Mouse (Mus musculus) heart, postnatal 0 days (tissue): ENCODE measurements around the gene St6gal1. TPM values are rescaled to one million over a fixed set of nuclear protein-coding genes. Genes with fewer than 3 reads are reported as not detected.

Experiments used
- ATAC-seq: fragments of 200-750 bp; cut with Nextera tagmentation; 2 replicates; pipeline ENCODE4 v1.8.0; 2017; ENCODE audit warnings: low read depth, moderate number of reproducible peaks, moderate library complexity; ENCODE audit not compliant: insufficient read depth
- DNase-seq: peaks from one replicate; pipeline ENCODE4 v3.0.0-alpha.2; 2016; ENCODE audit warnings: low spot score
- H3K27ac ChIP-seq: fragments of 300-500 bp; sonication (generic); 2 replicates; pipeline ENCODE4 v1.5.1; 2014; ENCODE audit warnings: low read depth, mild to moderate bottlenecking
- H3K27me3 ChIP-seq: fragments of 300-500 bp; sonication (generic); 2 replicates; pipeline ENCODE4 v1.6.1; 2014; ENCODE audit warnings: low read length, mixed read lengths; ENCODE audit not compliant: control insufficient read depth, insufficient read depth
- H3K36me3 ChIP-seq: fragments of 300-500 bp; sonication (generic); replicated peaks from 2 replicates; pipeline ENCODE4 v1.6.1; 2014; ENCODE audit warnings: low read length, mixed read lengths; ENCODE audit not compliant: control insufficient read depth, insufficient read depth
- H3K4me1 ChIP-seq: fragments of 300-500 bp; sonication (generic); 2 replicates; pipeline ENCODE4 v1.6.1; 2014; ENCODE audit warnings: antibody characterized with exemption; ENCODE audit not compliant: control insufficient read depth, insufficient read depth
- H3K4me2 ChIP-seq: fragments of 300-500 bp; sonication (generic); 2 replicates; pipeline ENCODE4 v1.6.1; 2014; ENCODE audit warnings: low read depth, mild to moderate bottlenecking, low read length, moderate library complexity
- H3K4me3 ChIP-seq: fragments of 300-500 bp; sonication (generic); 2 replicates; pipeline ENCODE4 v1.5.1; 2014; ENCODE audit warnings: low read depth, low read length
- H3K9ac ChIP-seq: fragments of 300-500 bp; sonication (generic); replicated peaks from 2 replicates; pipeline ENCODE4 v1.6.1; 2014; ENCODE audit warnings: low read depth, low read length, mixed read lengths
- H3K9me3 ChIP-seq: fragments of 300-500 bp; sonication (generic); replicated peaks from 2 replicates; pipeline ENCODE4 v1.6.1; 2016; ENCODE audit warnings: low read length; ENCODE audit not compliant: control insufficient read depth
- CTCF ChIP-seq: IDR thresholded peaks from 2 replicates; pipeline ENCODE4 v1.5.1; 2016; ENCODE audit warnings: antibody characterized with exemption, control low read depth, low read depth
- EP300 ChIP-seq: IDR thresholded peaks from 2 replicates; pipeline ENCODE4 v1.6.1; 2016; ENCODE audit warnings: antibody characterized with exemption, low read depth
- WGBS: fragments of 180-500 bp; shearing (Covaris S2); extraction: QIAGEN DNeasy Blood & Tissue Kit; methylation state at CpG from one replicate; pipeline ENCODE4 v1.1.7; 2014; 5-methylcytosine and 5-hydroxymethylcytosine counted together
- polyA plus RNA-seq: library from polyadenylated mRNA; unstranded; fragments of >200 nt; fragmentation: Nextera tagmentation; extraction: Ambion mirVana; gene quantifications from 2 replicates; pipeline ENCODE4 v1.2.1, GENCODE M21; 2015
- total RNA-seq: library from RNA; depleted of rRNA; stranded (reverse); fragments of >200 nt; gene quantifications from 2 replicates; pipeline ENCODE4 v1.2.3, GENCODE M21; 2014; ENCODE audit warnings: low replicate concordance

The St6gal1 gene
- total and polyA plus RNA-seq, 2 experiments from 2014 or later, result 10.0 to 23.5 TPM

DNA sequence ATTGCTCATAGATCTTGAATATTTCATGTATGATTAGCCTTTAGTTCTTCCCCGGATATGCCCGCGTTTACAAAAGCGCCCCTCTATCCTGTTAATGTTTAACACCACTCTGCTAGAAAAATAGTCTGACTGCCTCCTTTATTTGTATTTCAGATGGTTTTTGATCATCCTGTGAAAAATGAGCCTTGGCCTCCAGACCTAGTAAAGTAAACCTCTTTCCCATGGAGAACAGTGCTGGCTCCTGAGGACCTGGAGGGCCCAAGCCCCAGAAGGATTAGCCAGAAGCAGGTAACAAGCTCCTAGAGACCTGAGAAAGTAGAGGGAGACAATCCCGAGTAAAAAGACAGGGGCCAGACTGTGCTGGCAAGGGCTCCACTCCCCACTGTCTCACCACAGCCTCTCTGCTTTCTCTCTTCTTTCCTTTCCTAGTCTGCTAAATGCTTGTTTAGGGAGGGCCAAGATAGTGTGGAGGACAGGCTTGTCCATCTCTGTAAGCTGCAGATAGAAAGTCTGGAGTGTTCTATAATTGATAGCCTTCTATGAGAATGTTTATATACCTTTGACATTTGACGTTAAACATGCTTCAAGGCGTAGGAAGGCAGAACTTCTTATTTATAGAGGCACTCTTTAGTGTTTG lies 93.0 kb downstream of the St6gal1 start:
- Histone ChIP-seq H3K27ac (no peak overlapping the region), H3K4me1 (no peaks in the 10 kb centered on the region), H3K4me2 (no peak overlapping the region), H3K4me3 (no peak overlapping the region), H3K36me3 (0 out of 2 replicates have a peak, but pooled peaks cover 11% of the 10 kb centered on the region), H3K9me3 (no peaks in the 10 kb centered on the region), H3K27me3 (no peaks in the 10 kb centered on the region), H3K9ac (no peak overlapping the region)
- TF ChIP-seq EP300 (no peak), CTCF (no peak)
- DNase-seq (no peak), ATAC-seq (no peak)
- WGBS, result 66% methylated on average over 7 of the region's 7 CpGs

DNA sequence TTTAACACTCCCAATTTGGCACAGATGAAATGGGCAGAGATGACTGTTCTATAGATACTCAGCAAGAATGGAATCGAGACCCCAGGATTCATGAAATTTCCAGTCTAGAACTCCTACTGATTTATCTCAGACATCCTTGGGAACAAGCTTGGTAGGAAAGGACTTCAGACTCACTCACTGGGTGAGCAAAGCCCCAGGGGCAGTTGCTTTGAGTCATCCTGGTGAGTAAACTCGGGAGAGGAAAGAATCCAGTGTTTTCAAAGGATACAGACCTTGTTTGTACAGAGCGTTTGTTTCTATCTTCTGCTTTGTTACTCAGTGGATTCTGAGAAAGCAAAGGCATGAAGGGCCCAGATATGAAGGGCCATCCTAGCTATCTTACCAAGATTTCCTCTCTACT lies 95.5 kb downstream of the St6gal1 start:
- H3K4me3 ChIP-seq, result no peak overlapping the region
- no peak overlapping the region for H3K4me2 ChIP-seq
- 0 out of 2 replicates have a peak, but pooled peaks cover 11% of the 10 kb centered on the region for H3K36me3 ChIP-seq
- ATAC-seq (no peak), DNase-seq (no peak)
- no peaks in the 10 kb centered on the region for H3K4me1 ChIP-seq
- no peak for TF ChIP-seq EP300
- TF ChIP-seq CTCF, result no peak
- 65% methylated on average over 3 of the region's 3 CpGs for WGBS
- H3K27me3 ChIP-seq, result no peaks in the 10 kb centered on the region
- H3K27ac ChIP-seq, result no peak overlapping the region
- no peaks in the 10 kb centered on the region for H3K9me3 ChIP-seq
- no peak overlapping the region for H3K9ac ChIP-seq

DNA sequence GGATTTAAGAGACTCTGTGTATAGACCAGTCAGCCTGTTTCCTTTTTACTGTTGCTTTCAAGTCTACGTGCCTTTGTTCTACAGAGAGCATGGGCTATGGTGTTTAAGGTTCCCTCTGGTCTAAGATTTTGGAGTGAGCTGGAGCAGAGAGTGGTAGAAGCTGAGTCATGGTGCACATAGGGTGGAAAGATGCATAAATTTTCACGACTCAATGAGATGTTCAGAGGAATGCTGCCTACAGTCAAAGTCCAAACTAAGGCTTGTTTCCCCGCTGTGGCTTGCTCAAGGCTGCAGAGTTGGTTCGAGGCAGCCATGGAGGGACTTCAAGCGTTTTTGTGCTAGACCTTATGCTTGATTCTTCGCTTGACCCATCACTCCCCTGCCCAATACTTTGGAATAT lies 96.0 kb downstream of the St6gal1 start:
- no peak overlapping the region for H3K27ac ChIP-seq
- no peak for DNase-seq
- H3K4me1 ChIP-seq, result no peaks in the 10 kb centered on the region
- no peak overlapping the region for H3K4me2 ChIP-seq
- 0 out of 2 replicates have a peak, but pooled peaks cover 11% of the 10 kb centered on the region for H3K36me3 ChIP-seq
- no peak overlapping the region for H3K4me3 ChIP-seq
- ATAC-seq, result no peak
- H3K9me3 ChIP-seq, result no peaks in the 10 kb centered on the region
- no peak overlapping the region for H3K9ac ChIP-seq
- TF ChIP-seq CTCF (no peak), EP300 (no peak)
- H3K27me3 ChIP-seq, result no peaks in the 10 kb centered on the region
- WGBS, result 86% methylated on average over 6 of the region's 6 CpGs

DNA sequence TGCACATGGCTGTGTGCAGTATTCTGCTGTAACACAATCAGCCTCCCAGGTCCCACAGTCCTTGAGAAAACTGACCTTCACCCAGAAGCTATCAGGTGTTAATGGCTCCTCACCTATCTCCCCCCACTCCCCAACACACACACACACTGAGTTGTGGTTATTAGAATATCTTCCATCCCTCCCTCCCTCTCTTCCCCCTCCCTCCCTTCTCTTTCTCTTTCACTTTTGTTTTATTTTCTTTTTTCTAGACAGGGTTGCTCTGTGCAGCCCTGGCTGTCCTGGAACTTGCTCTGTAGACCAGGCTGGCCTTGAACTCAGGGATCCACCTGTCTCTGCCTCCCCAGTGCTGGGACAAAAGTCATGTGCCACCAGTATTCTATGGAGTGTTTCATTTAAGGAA lies 97.9 kb downstream of the St6gal1 start:
- DNase-seq (no peak), ATAC-seq (no peak)
- Histone ChIP-seq H3K9ac (no peak overlapping the region), H3K4me1 (no peaks in the 10 kb centered on the region), H3K9me3 (no peaks in the 10 kb centered on the region), H3K36me3 (0 out of 2 replicates have a peak, but pooled peaks cover 11% of the 10 kb centered on the region), H3K4me3 (no peak overlapping the region), H3K27me3 (no peaks in the 10 kb centered on the region), H3K4me2 (no peak overlapping the region), H3K27ac (no peak overlapping the region)
- TF ChIP-seq EP300 (no peak), CTCF (no peak)

DNA sequence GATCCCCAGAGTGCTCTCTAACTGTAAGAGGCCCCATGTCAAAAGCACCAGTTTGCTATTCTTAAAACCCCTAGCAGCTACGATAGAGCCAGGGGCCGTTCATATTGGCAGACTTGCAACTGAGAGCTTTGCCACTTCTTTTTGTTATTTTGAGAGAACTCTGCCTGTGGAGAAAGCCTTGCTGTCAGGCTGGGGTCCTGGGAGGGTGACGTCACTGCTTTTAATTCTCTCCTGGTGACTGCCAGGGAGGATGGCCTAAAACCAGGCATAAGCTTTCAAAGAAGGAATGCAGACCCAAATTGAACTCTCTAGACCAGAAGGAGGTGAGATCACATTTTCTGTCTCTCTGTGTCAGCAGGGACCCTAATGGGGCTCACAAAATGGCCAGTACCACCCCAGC lies 99.4 kb downstream of the St6gal1 start:
- ATAC-seq, result no peak
- Histone ChIP-seq H3K9ac (no peak overlapping the region), H3K4me3 (no peak overlapping the region), H3K9me3 (no peaks in the 10 kb centered on the region), H3K4me1 (no peaks in the 10 kb centered on the region), H3K4me2 (no peak overlapping the region), H3K36me3 (0 out of 2 replicates have a peak, but pooled peaks cover 11% of the 10 kb centered on the region), H3K27ac (no peak overlapping the region), H3K27me3 (no peaks in the 10 kb centered on the region)
- 32% methylated on average over 3 of the region's 3 CpGs for WGBS
- TF ChIP-seq EP300 (no peak), CTCF (no peak)
- no peak for DNase-seq
